Mouse (Mus musculus) brain, embryonic 14.5 days (tissue): ENCODE results near the gene Lbx2.

Experiments
- CTCF ChIP-seq: fragments of 200-500 bp; IDR thresholded peaks from 2 replicates; pipeline ENCODE4 v1.5.1; 2012; ENCODE audit warnings: inconsistent platforms, mild to moderate bottlenecking, moderate library complexity, borderline replicate concordance; ENCODE audit not compliant: insufficient read depth, insufficient read length; ENCODE audit errors: extremely low read depth
- POLR2A ChIP-seq: fragments of 200-500 bp; IDR thresholded peaks from 2 replicates; pipeline ENCODE4 v1.6.1; 2012; ENCODE audit warnings: mild to moderate bottlenecking, inconsistent platforms, borderline replicate concordance; ENCODE audit not compliant: poor library complexity, insufficient read depth, insufficient read length, severe bottlenecking; ENCODE audit errors: extremely low read depth

- TF ChIP-seq CTCF = no peak
- TF ChIP-seq POLR2A = no peak
Measured at GRCm38 (mm10) chr6:83121863-83122710, 35.9 kb downstream of the Lbx2 start.
